In genomic region chr1:72872521-72872920, GRCm38 (mm10) we compare ENCODE assay signal across 9 mouse cellular contexts. TPM values are rescaled to one million over a fixed set of nuclear protein-coding genes. Genes with fewer than 3 reads are reported as not detected.
DNase-seq lines count a peak whose midpoint lies in the region; ATAC-seq and TF ChIP-seq lines count a peak whose summit lies in the region.
"Had no signal": no experiment of that assay in that cellular context is flagged by ENCODE, and none has a peak within 500 bp of the region (broad histone marks: within the 10 kb centered on the region; RNA-seq: fewer than 3 reads in every experiment).

No protein-coding gene starts in this region.

- no peak for TF ChIP-seq CTCF in CH12.LX (conservative IDR thresholded peaks at IDR 0.05 in 1 of 2, IDR thresholded peaks at IDR 0.05 in 1 of 2; ENCODE audit: low read depth in 2 of 2, low read length in 2 of 2)
- TF ChIP-seq CTCF in liver, postnatal 0 days (IDR thresholded peaks at IDR 0.05; ENCODE audit: low read depth), result no peak

- H3K4me3 ChIP-seq in CH12.LX (replicated peaks in 1 of 3; ENCODE audit: low read depth in 2 of 3, low read length in 2 of 3, poor library complexity in 1 of 3), result peak overlapping the region in 2 of 3 experiments; percentile 6 to 11
- peak overlapping the region; percentile 68 for H3K4me3 ChIP-seq in forebrain, embryonic 10.5 days
- peak overlapping the region; percentile 74 for H3K4me3 ChIP-seq in heart, embryonic 16.5 days (ENCODE audit: low read length)
- no peak overlapping the region for H3K4me3 ChIP-seq in liver, postnatal 0 days (ENCODE audit: low read depth, low read length)

- no peak for TF ChIP-seq POLR2A in CH12.LX (IDR thresholded peaks at IDR 0.05; ENCODE audit: low read depth, low read length)

- no peaks in the 10 kb centered on the region for H3K9me3 ChIP-seq in CH12.LX (replicated peaks; ENCODE audit: low read length)
- no peaks in the 10 kb centered on the region for H3K9me3 ChIP-seq in forebrain, embryonic 10.5 days
- no peaks in the 10 kb centered on the region for H3K9me3 ChIP-seq in heart, embryonic 16.5 days (replicated peaks; ENCODE audit: control insufficient read depth, low read length)
- no peaks in the 10 kb centered on the region for H3K9me3 ChIP-seq in liver, postnatal 0 days (ENCODE audit: low read length)

- peak; percentile 90 for DNase-seq in CH12.LX (ENCODE audit: extremely low read depth)
- peak; percentile 58 for DNase-seq in adrenal gland, postnatal 25 days
- DNase-seq in forebrain, embryonic 10.5 days (ENCODE audit: extremely low spot score, low spot score), result peak; percentile 91
- peak; percentile 90 for DNase-seq in kidney, postnatal 14 days
- DNase-seq in liver, postnatal 0 days, result peak; percentile 69
- DNase-seq in retina, embryonic 14.5 days (ENCODE audit: low spot score), result peak; percentile 92
- no peak for DNase-seq in spleen, adult 18-20 months

- peak overlapping the region; percentile 94 for H3K4me2 ChIP-seq in CH12.LX (ENCODE audit: insufficient read depth, low read depth, poor library complexity, severe bottlenecking)
- H3K4me2 ChIP-seq in heart, embryonic 16.5 days (ENCODE audit: low read depth, low read length), result peak overlapping the region; percentile 88
- H3K4me2 ChIP-seq in liver, postnatal 0 days (ENCODE audit: low read depth, low read length), result 0 out of 2 replicates have a peak overlapping the region, but pooled peaks have one; percentile 18

- dilution Hi-C loops in CH12.LX (cut with MboI; ENCODE audit: extremely low pct_ligation_motif_present, extremely low pct_unique_long_range_greater_than_20kb, low sequenced_read_pairs), result no loop called here

- ATAC-seq in heart, embryonic 16.5 days (replicated peaks; ENCODE audit: extremely low read depth, insufficient read depth, low FRiP score), result peak; percentile 45
- ATAC-seq in liver, postnatal 0 days, result 0 out of 2 replicates have a peak, but pooled peaks have one; percentile 18

- H3K4me1 ChIP-seq in CH12.LX (ENCODE audit: control insufficient read depth in 1 of 2, insufficient read depth in 2 of 2), result peaks cover 12 to 54% of the 10 kb centered on the region in 2 experiments
- H3K4me1 ChIP-seq in forebrain, embryonic 10.5 days, result peaks cover 81% of the 10 kb centered on the region
- peaks cover 25% of the 10 kb centered on the region for H3K4me1 ChIP-seq in heart, embryonic 16.5 days (ENCODE audit: control insufficient read depth, insufficient read depth, low read length)
- peaks cover 21% of the 10 kb centered on the region for H3K4me1 ChIP-seq in liver, postnatal 0 days (ENCODE audit: insufficient read depth)

- no peak for TF ChIP-seq EP300 in CH12.LX (IDR thresholded peaks at IDR 0.05; ENCODE audit: low read length)
- no peak for TF ChIP-seq EP300 in liver, postnatal 0 days (IDR thresholded peaks at IDR 0.05; ENCODE audit: low read depth)

- no peak overlapping the region for H3K27ac ChIP-seq in CH12.LX (ENCODE audit: insufficient read depth, low read depth)
- peak overlapping the region; percentile 93 for H3K27ac ChIP-seq in forebrain, embryonic 10.5 days
- H3K27ac ChIP-seq in heart, embryonic 16.5 days (ENCODE audit: low read length), result peak overlapping the region; percentile 87; the same call in 1 of the 2 replicates
- H3K27ac ChIP-seq in liver, postnatal 0 days (ENCODE audit: low read depth), result no peak overlapping the region

- peaks cover 49% of the 10 kb centered on the region for H3K27me3 ChIP-seq in CH12.LX (replicated peaks)
- peaks cover 56% of the 10 kb centered on the region for H3K27me3 ChIP-seq in forebrain, embryonic 10.5 days (ENCODE audit: poor library complexity, severe bottlenecking)
- peaks cover 3% of the 10 kb centered on the region; the same call in 1 of the 2 replicates for H3K27me3 ChIP-seq in heart, embryonic 16.5 days (ENCODE audit: control insufficient read depth, insufficient read depth, low read length)
- peaks cover 70% of the 10 kb centered on the region for H3K27me3 ChIP-seq in liver, postnatal 0 days (ENCODE audit: insufficient read depth, low read length)

- no peaks in the 10 kb centered on the region for H3K79me2 ChIP-seq in CH12.LX (replicated peaks; ENCODE audit: control insufficient read depth, extremely low read depth, insufficient read depth, poor library complexity, severe bottlenecking)

- H3K36me3 ChIP-seq in CH12.LX (replicated peaks in 1 of 2; ENCODE audit: control insufficient read depth in 1 of 2, insufficient read depth in 1 of 2, low read length in 1 of 2), result no peaks in the 10 kb centered on the region
- peaks cover 5% of the 10 kb centered on the region; the same call in 1 of the 2 replicates for H3K36me3 ChIP-seq in forebrain, embryonic 10.5 days (replicated peaks)
- H3K36me3 ChIP-seq in heart, embryonic 16.5 days (ENCODE audit: control insufficient read depth, insufficient read depth), result no peaks in the 10 kb centered on the region
- no peaks in the 10 kb centered on the region for H3K36me3 ChIP-seq in liver, postnatal 0 days (replicated peaks; ENCODE audit: insufficient read depth, low read length)

- in situ Hi-C loops in CH12.LX (cut with MboI; ENCODE audit: low pct_ligation_motif_present, low pct_unique_long_range_greater_than_20kb, low sequenced_read_pairs), result loop anchor here (10.0 to 25.0 kb wide), 3 partner anchors 285 to 982 kb away; partner anchors contain the start of gene Smarcal1

- no peak overlapping the region for H3K9ac ChIP-seq in CH12.LX (ENCODE audit: insufficient read depth, low read depth)
- peak overlapping the region; percentile 83; the same call in 1 of the 2 replicates for H3K9ac ChIP-seq in heart, embryonic 16.5 days (ENCODE audit: low read length)
- no peak overlapping the region for H3K9ac ChIP-seq in liver, postnatal 0 days (replicated peaks)

- TF ChIP-seq RAD21 in CH12.LX (IDR thresholded peaks at IDR 0.05; ENCODE audit: low read depth, low read length), result no peak

- WGBS in forebrain, embryonic 10.5 days, result 0% methylated on average over 8 of the region's 8 CpGs
- 0% methylated on average over 8 of the region's 8 CpGs for whole genome bisulfite sequencing in heart, embryonic 16.5 days
- 1% methylated on average over 8 of the region's 8 CpGs for WGBS in liver, postnatal 0 days (ENCODE audit: insufficient replicate concordance)

TF ChIP-seq in CH12.LX, 34 proteins besides CTCF, POLR2A, EP300 and RAD21:
- TF ChIP-seq PAX5 (IDR thresholded peaks at IDR 0.05; ENCODE audit: low read length) (no peak), ELF1 (IDR thresholded peaks at IDR 0.05; ENCODE audit: low read depth, low read length) (peak; percentile 62; the same call in 1 of the 2 replicates)

RNA-seq across cellular contexts. Expression of gene Igfbp5, which starts 2.2 kb away (rescaled TPM):
- total RNA-seq in CH12.LX (2012; rRNA removed) (0.04 and 0.08 TPM in 2 replicates), CH12.LX (2014; rRNA removed) (not detected in 2 replicates)
- polyA plus RNA-seq in CH12.LX (2012; ENCODE audit: insufficient read length, low read depth), result 0.09 and 0.14 TPM in 2 replicates
- total RNA-seq in adrenal gland, postnatal 25 days (2021), result 49.9 and 57.5 TPM in 2 replicates
- 45.9 and 51.3 TPM in 2 replicates for polyA plus RNA-seq in forebrain, embryonic 10.5 days (2016; fragmentation: Nextera tagmentation; extraction: Ambion mirVana)
- polyA plus RNA-seq in heart, embryonic 16.5 days (2015; fragmentation: Nextera tagmentation; extraction: Ambion mirVana), result 65.1 and 69.0 TPM in 2 replicates
- 2.4 and 2.5 TPM in 2 replicates for polyA plus RNA-seq in liver, postnatal 0 days (2015; fragmentation: Nextera tagmentation; extraction: Ambion mirVana)

RNA-seq across cellular contexts. Expression of gene Igfbp2, which starts 48.2 kb away (rescaled TPM):
- total RNA-seq in CH12.LX (2012; rRNA removed) (386 and 662 TPM in 2 replicates), CH12.LX (2014; rRNA removed) (264 and 294 TPM in 2 replicates)
- polyA plus RNA-seq in CH12.LX (2012; ENCODE audit: insufficient read length, low read depth), result 350 and 355 TPM in 2 replicates
- total RNA-seq in adrenal gland, postnatal 25 days (2021), result 2.6 and 5.9 TPM in 2 replicates
- 742 and 777 TPM in 2 replicates for polyA plus RNA-seq in forebrain, embryonic 10.5 days (2016; fragmentation: Nextera tagmentation; extraction: Ambion mirVana)
- 43.3 and 58.6 TPM in 2 replicates for polyA plus RNA-seq in heart, embryonic 16.5 days (2015; fragmentation: Nextera tagmentation; extraction: Ambion mirVana)
- 3,364 and 3,428 TPM in 2 replicates for polyA plus RNA-seq in liver, postnatal 0 days (2015; fragmentation: Nextera tagmentation; extraction: Ambion mirVana)
- total RNA-seq: common myeloid progenitor, adult 5-6 weeks had no signal

Comparison
In these comparisons a context has a peak if more than half of its experiments do, and no peak if none do; other contexts are left out.
1. DNase-seq: peak in CH12.LX (single experiment), adrenal gland, postnatal 25 days (single experiment), forebrain, embryonic 10.5 days (single experiment), kidney, postnatal 14 days (single experiment), liver, postnatal 0 days (single experiment) and retina, embryonic 14.5 days (single experiment); none in spleen, adult 18-20 months (0 of 2).
2. H3K27ac ChIP-seq: peak in forebrain, embryonic 10.5 days (single experiment) and heart, embryonic 16.5 days (single experiment); none in CH12.LX (single experiment) and liver, postnatal 0 days (single experiment).
3. H3K4me2 ChIP-seq: peak in every context shown above with its lines; median percentile 94 in CH12.LX; 88 in heart, embryonic 16.5 days; 18 in liver, postnatal 0 days.
4. RNA of gene Igfbp5, which starts 2.2 kb away (polyA plus RNA-seq): 65.1 to 69.0 TPM in heart, embryonic 16.5 days and 45.9 to 51.3 TPM in forebrain, embryonic 10.5 days; 2.4 to 2.5 TPM in liver, postnatal 0 days and 0.09 to 0.14 TPM in CH12.LX; every median in the first group is over 10 times any median in the second.